ENCODE assay signal across 9 mouse cellular contexts in the genomic region with DNA sequence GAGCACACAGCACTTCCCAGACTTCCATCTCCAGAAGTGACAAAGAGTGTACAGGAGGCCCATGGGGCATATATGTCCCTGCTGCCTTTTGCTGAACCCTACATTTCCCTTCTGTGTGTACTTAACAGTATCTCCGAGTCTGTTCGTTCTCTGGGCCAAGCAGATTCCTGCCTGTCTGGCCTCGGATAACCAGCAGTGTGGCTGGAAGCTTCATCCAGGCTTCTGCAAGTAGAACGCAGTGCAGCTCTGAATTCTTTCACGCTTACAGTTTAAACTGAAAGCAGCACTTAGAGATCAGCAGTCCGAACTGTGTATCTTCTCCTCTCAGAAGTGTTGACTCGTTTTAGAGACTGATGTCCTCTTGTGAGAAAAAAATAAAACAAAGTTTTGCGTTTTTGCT. TPM values are rescaled to one million over a fixed set of nuclear protein-coding genes. Genes with fewer than 3 reads are reported as not detected.
A peak's percentile ranks its signal among the peaks of the same experiment; 100 is the strongest.
DNase-seq lines count a peak whose midpoint lies in the region; ATAC-seq and TF ChIP-seq lines count a peak whose summit lies in the region.
"Had no signal": no experiment of that assay in that cellular context is flagged by ENCODE, and none has a peak within 500 bp of the region (broad histone marks: within the 10 kb centered on the region; RNA-seq: fewer than 3 reads in every experiment).

No protein-coding gene starts in this region.

- no peak overlapping the region for H3K27ac ChIP-seq in midbrain, embryonic 16.5 days (ENCODE audit: low read length)
- H3K27ac ChIP-seq in cerebellum, adult 2 months (ENCODE audit: insufficient read depth, low read length), result no peak overlapping the region
- H3K27ac ChIP-seq: neural tube, embryonic 15.5 days had no signal

- H3K9ac ChIP-seq in midbrain, embryonic 16.5 days (ENCODE audit: low read depth, low read length), result no peak overlapping the region
- H3K9ac ChIP-seq: neural tube, embryonic 15.5 days had no signal

- no peak for ATAC-seq in midbrain, embryonic 16.5 days

- intact Hi-C loops in left cerebral cortex, postnatal 10 days (cut with DNase I), result no loop called here

- H3K4me2 ChIP-seq in midbrain, embryonic 16.5 days (ENCODE audit: low read length), result no peak overlapping the region
- H3K4me2 ChIP-seq: neural tube, embryonic 15.5 days had no signal

- no peak for TF ChIP-seq POLR2A in cerebellum, adult 2 months (IDR thresholded peaks at IDR 0.05; ENCODE audit: borderline replicate concordance, insufficient read depth, low read length)

- DNase-seq in embryo, embryonic 10 days (ENCODE audit: low spot score), result peak; percentile 48
- no peak for DNase-seq in embryo, embryonic 10.5 days (ENCODE audit: low spot score)
- peak; percentile 37 for DNase-seq in urinary bladder, postnatal 14 days (ENCODE audit: low spot score)
- no peak for DNase-seq in urinary bladder, postnatal 25 days (ENCODE audit: low spot score)
- DNase-seq in kidney, postnatal 36 days, result peak; percentile 26 to 44
- DNase-seq in left cerebral cortex, postnatal 10 days (ENCODE audit: extremely low spot score in 1 of 2, low spot score in 2 of 2), result no peak
- no peak for DNase-seq in cerebellum, adult 2 months

- H3K36me3 ChIP-seq in midbrain, embryonic 16.5 days (ENCODE audit: control insufficient read depth, insufficient read depth, low read length), result no peaks in the 10 kb centered on the region
- H3K36me3 ChIP-seq: neural tube, embryonic 15.5 days had no signal

- H3K4me1 ChIP-seq in midbrain, embryonic 16.5 days (ENCODE audit: control insufficient read depth, insufficient read depth, low read length), result no peaks in the 10 kb centered on the region
- no peaks in the 10 kb centered on the region for H3K4me1 ChIP-seq in cerebellum, adult 2 months (ENCODE audit: control insufficient read depth, insufficient read depth, low read length)
- H3K4me1 ChIP-seq: neural tube, embryonic 15.5 days had no signal

- WGBS in midbrain, embryonic 16.5 days, result 56% methylated on average over 8 of the region's 8 CpGs
- WGBS in cerebellum, adult 2 months, result 72% methylated on average over 8 of the region's 8 CpGs

- no peaks in the 10 kb centered on the region for H3K9me3 ChIP-seq in midbrain, embryonic 16.5 days (replicated peaks; ENCODE audit: control insufficient read depth, low read length, poor library complexity, severe bottlenecking)
- H3K9me3 ChIP-seq: neural tube, embryonic 15.5 days had no signal

- TF ChIP-seq CTCF in cerebellum, adult 2 months (IDR thresholded peaks at IDR 0.05; ENCODE audit: borderline replicate concordance, insufficient read depth, low read depth, low read length), result no peak

- H3K27me3 ChIP-seq in midbrain, embryonic 16.5 days (ENCODE audit: control insufficient read depth, insufficient read depth, low read depth, low read length), result no peaks in the 10 kb centered on the region
- H3K27me3 ChIP-seq in cerebellum, adult 2 months (ENCODE audit: control insufficient read depth, insufficient read depth, low read length), result no peaks in the 10 kb centered on the region
- H3K27me3 ChIP-seq: neural tube, embryonic 15.5 days had no signal

- no peak overlapping the region for H3K4me3 ChIP-seq in midbrain, embryonic 16.5 days (ENCODE audit: low read depth, low read length)
- no peak overlapping the region for H3K4me3 ChIP-seq in cerebellum, adult 2 months (replicated peaks; ENCODE audit: insufficient read depth, low read depth, low read length)
- H3K4me3 ChIP-seq: neural tube, embryonic 15.5 days had no signal

RNA-seq across cellular contexts. Expression of a gene that starts 7.7 kb away (rescaled TPM):
- 1 to 10 TPM; 6.5 to 8.9 TPM for total RNA-seq in left cerebral cortex, postnatal 10 days (2021)
- polyA plus RNA-seq in midbrain, embryonic 16.5 days (2015; fragmentation: Nextera tagmentation; extraction: Ambion mirVana), result 6.2 and 6.5 TPM in 2 replicates
- 4.5 and 4.7 TPM in 2 replicates for polyA plus RNA-seq in cerebellum, adult 2 months (2012; rRNA removed)

Comparison
In these comparisons a context has a peak if more than half of its experiments do, and no peak if none do; other contexts are left out.
1. DNase-seq: peak in embryo, embryonic 10 days (single experiment), urinary bladder, postnatal 14 days (single experiment) and kidney, postnatal 36 days (2 of 2); none in embryo, embryonic 10.5 days (single experiment), urinary bladder, postnatal 25 days (single experiment), left cerebral cortex, postnatal 10 days (0 of 2) and cerebellum, adult 2 months (0 of 2).